Mouse (Mus musculus) spleen, embryonic (tissue): Measurements from ENCODE around the gene Cog3.

Experiments
- CTCF ChIA-PET: fragments of 350-600 bp; sonication (Branson Sonifier 250); formaldehyde crosslinking; loops from one replicate; lab custom pipeline; 2022; lab: Charles Lee

The Cog3 gene

GRCm38 (mm10) chr14:75706647-75707046, 47.7 kb downstream of the Cog3 start:
- CTCF ChIA-PET, result no interaction called here

GRCm38 (mm10) chr14:75697928-75698327, 56.4 kb downstream of the Cog3 start:
- CTCF ChIA-PET, result no interaction called here

- CTCF ChIA-PET, result no interaction called here
These were observed 58.2 kb downstream of the Cog3 start for GRCm38 (mm10) chr14:75696096-75696495.

- CTCF ChIA-PET, result no interaction called here
These were observed 63.9 kb downstream of the Cog3 start for GRCm38 (mm10) chr14:75690428-75690827.

- CTCF ChIA-PET, result no interaction called here
These were observed 78.0 kb downstream of the Cog3 start for GRCm38 (mm10) chr14:75676316-75676715.

- CTCF ChIA-PET, result no interaction called here
These were observed 85.2 kb downstream of the Cog3 start for GRCm38 (mm10) chr14:75669085-75669645.

- CTCF ChIA-PET, result no interaction called here
These were observed 88.7 kb downstream of the Cog3 start for GRCm38 (mm10) chr14:75665430-75666180.

- CTCF ChIA-PET, result no interaction called here
These were observed 92.8 kb downstream of the Cog3 start for GRCm38 (mm10) chr14:75661548-75661947.

- CTCF ChIA-PET, result no interaction called here
These were observed 93.4 kb downstream of the Cog3 start for GRCm38 (mm10) chr14:75660936-75661335.
